Mouse (Mus musculus): ENCODE data around the gene Gm14305. TPM values are rescaled to one million over a fixed set of nuclear protein-coding genes. Genes with fewer than 3 reads are reported as not detected.
"Not testable (repeated sequence)": the region's sequence is repeated elsewhere in the genome, so short reads cannot be mapped to it uniquely, and the experiment has no call there.

Gene Gm14305
- 5.0 and 15.2 TPM in 2 replicates for total RNA-seq (2017)

DNA sequence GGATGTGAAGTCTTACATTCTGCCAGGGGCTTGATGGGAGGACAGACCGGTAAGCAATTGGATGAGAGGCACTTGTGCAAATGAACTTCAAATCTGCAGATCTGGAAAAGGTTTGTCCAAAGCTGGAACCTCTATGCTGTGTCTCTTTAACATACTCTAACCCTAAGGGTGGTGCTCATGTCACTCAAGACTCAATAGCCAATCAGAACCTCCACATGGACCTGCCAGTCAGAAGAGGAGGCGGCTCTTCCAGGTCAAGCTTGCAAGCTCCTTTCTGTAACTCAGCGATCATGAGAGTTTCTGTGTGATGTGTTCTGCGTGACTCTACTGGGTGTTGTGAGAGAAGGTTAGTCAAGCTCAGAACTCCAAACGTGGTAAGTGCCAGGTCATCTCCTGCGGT, at the start of gene Gm14305:
Gene Gm14305 (plus strand): TSS at position 278 of the 400 bp plus-strand sequence.
- not testable (repeated sequence) for ATAC-seq (replicated peaks; ENCODE audit: low read depth, poor library complexity, severe bottlenecking)

DNA sequence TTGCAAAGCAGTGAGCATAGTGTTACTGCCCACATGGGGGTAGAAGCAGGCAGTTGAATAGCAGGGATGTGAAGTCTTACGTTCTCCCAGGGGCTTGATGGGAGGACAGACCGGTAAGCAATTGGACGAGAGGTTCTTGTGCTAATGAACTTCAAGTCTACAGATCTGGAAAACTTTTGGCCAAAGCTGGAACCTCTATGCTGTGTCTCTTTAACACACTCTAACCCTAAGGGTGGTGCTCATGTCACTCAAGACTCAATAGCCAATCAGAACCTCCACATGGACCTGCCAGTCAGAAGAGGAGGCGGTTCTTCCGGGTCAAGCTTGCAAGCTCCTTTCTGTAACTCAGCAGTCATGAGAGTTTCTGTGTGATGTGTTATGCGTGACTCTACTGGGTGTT, 37.9 kb upstream of the Gm14305 start, which contains the start of gene Zfp973:
Gene Zfp973 (plus strand): TSS at position 301 of the 400 bp plus-strand sequence.
- not testable (repeated sequence) for ATAC-seq (replicated peaks; ENCODE audit: low read depth, poor library complexity, severe bottlenecking)

Other genes starting within 250 kb of the Gm14305 start
- 6.6 and 35.1 TPM in 2 replicates for gene Gm14434, start 221.5 kb upstream of the Gm14305 start, total RNA-seq (2017)
- not detected in 2 replicates for gene Zfp967, start 187.3 kb upstream of the Gm14305 start, total RNA-seq (2017)
- gene Gm14308, start 72.0 kb upstream of the Gm14305 start, total RNA-seq (2017), result 6.5 and 11.0 TPM in 2 replicates
- 12.5 and 13.6 TPM in 2 replicates for gene Zfp973, start 37.8 kb upstream of the Gm14305 start, total RNA-seq (2017)
- 9.3 and 16.1 TPM in 2 replicates for gene Gm14295, start 90.3 kb downstream of the Gm14305 start, total RNA-seq (2017)
- gene Gm14408, start 122.8 kb downstream of the Gm14305 start, total RNA-seq (2017), result not detected in 2 replicates
- 3.6 and 16.4 TPM in 2 replicates for gene Gm14296, start 219.5 kb downstream of the Gm14305 start, total RNA-seq (2017)